Mouse (Mus musculus): Measurements from ENCODE around the gene Zdhhc17. TPM values are rescaled to one million over a fixed set of nuclear protein-coding genes. Genes with fewer than 3 reads are reported as not detected.

Gene Zdhhc17
- total and polyA plus RNA-seq, 3 experiments: 5.8 to 8.0 (median 7.3) TPM

DNA sequence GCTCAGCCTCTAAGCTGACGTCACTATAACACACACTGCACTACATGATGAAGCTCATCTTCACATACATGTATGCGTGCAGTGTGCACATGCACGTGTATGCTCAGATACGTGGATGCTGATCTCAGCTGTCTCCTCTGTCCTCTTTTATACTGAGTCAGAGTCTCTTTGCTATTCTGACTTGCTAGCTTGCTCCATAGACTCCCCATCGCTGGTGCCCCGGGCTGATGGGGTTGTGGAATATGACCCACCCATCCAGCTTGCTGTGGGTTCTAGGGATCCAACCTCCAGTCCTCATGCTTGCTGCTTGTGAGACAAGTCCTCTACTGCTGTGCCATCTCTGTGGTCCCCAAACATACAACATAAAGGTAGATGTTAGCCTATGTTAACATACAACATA, 51.1 kb downstream of the Zdhhc17 start:
- TF ChIP-seq RCOR1 (conservative IDR thresholded peaks at IDR 0.05; ENCODE audit: low read depth, low read length) (no peak), JUN (IDR thresholded peaks at IDR 0.05; ENCODE audit: insufficient read depth, low read depth, low read length) (no peak), BHLHE40 (IDR thresholded peaks at IDR 0.05; ENCODE audit: low read depth, low read length) (no peak), EP300 (IDR thresholded peaks at IDR 0.05; ENCODE audit: low read length) (no peak), KAT2A (IDR thresholded peaks at IDR 0.05; ENCODE audit: insufficient replicate concordance, low read length) (no peak), JUND (conservative IDR thresholded peaks at IDR 0.05; ENCODE audit: low read depth, low read length) (no peak), MYC (IDR thresholded peaks at IDR 0.05; ENCODE audit: low read depth, low read length) (no peak), UBTF (IDR thresholded peaks at IDR 0.05; ENCODE audit: low read depth, low read length) (no peak), HCFC1 (IDR thresholded peaks at IDR 0.05; ENCODE audit: low read depth, low read length) (no peak), MEF2A (IDR thresholded peaks at IDR 0.05; ENCODE audit: borderline replicate concordance, low read depth, low read length) (no peak), POLR2A (IDR thresholded peaks at IDR 0.05; ENCODE audit: low read depth, low read length) (no peak), MAFK (IDR thresholded peaks at IDR 0.05; ENCODE audit: insufficient replicate concordance, low read length) (no peak), NRF1 (IDR thresholded peaks at IDR 0.05; ENCODE audit: low read depth, low read length) (no peak)
- in situ Hi-C loops (cut with MboI; ENCODE audit: low pct_ligation_motif_present, low pct_unique_long_range_greater_than_20kb, low sequenced_read_pairs): no loop called here

DNA sequence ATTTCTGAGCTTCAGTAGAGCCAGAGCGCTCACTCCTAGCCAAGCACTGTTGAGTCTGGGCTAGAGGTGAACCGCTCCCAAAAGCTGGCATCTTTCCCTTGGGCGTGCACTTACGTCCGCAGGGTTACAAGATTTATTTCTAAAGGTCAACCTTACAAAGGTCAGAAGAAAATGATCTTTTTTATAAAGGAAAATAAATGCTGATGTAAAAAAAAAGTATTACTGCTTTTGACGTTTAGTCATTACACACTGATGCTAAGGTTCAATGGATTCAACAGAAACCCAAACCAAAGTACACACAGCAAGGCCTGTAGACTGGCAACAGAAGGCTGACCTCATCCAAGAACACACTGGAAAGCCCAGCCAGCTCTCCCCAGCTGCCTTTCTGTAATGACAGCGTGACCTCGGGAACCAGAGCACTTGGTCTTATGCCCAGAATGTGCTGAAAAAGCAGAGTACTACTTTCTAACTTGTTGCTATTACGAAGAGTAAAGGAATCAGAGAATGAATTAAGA, 56.9 kb downstream of the Zdhhc17 start:
- Histone ChIP-seq H3K27me3 (replicated peaks) (no peaks in the 10 kb centered on the region), H3K79me2 (replicated peaks; ENCODE audit: control insufficient read depth, extremely low read depth, insufficient read depth, poor library complexity, severe bottlenecking) (no peaks in the 10 kb centered on the region), H3K4me1 (ENCODE audit: control insufficient read depth in 1 of 2, insufficient read depth in 2 of 2) (peaks cover 0 to 9% of the 10 kb centered on the region in 2 experiments; a peak in 1 of 4 replicates), H3K27ac (ENCODE audit: insufficient read depth, low read depth) (no peak overlapping the region), H3K9ac (ENCODE audit: insufficient read depth, low read depth) (no peak overlapping the region), H3K9me3 (replicated peaks; ENCODE audit: low read length) (no peaks in the 10 kb centered on the region), H3K4me2 (ENCODE audit: insufficient read depth, low read depth, poor library complexity, severe bottlenecking) (no peak overlapping the region), H3K36me3 (replicated peaks in 1 of 2; ENCODE audit: control insufficient read depth in 1 of 2, insufficient read depth in 1 of 2, low read length in 1 of 2) (peaks cover 7 to 45% of the 10 kb centered on the region in 2 experiments), H3K4me3 (replicated peaks in 1 of 3; ENCODE audit: low read depth in 2 of 3, low read length in 2 of 3, poor library complexity in 1 of 3) (no peak overlapping the region)
- no peak for DNase-seq (ENCODE audit: extremely low read depth)
- TF ChIP-seq UBTF (IDR thresholded peaks at IDR 0.05; ENCODE audit: low read depth, low read length): no peak
- TF ChIP-seq KAT2A (IDR thresholded peaks at IDR 0.05; ENCODE audit: insufficient replicate concordance, low read length): no peak
- no peak for TF ChIP-seq HCFC1 (IDR thresholded peaks at IDR 0.05; ENCODE audit: low read depth, low read length)
- TF ChIP-seq MXI1 (IDR thresholded peaks at IDR 0.05; ENCODE audit: low read depth, low read length): no peak
- no peak for TF ChIP-seq MAX (IDR thresholded peaks at IDR 0.05; ENCODE audit: low read length)
- TF ChIP-seq USF2 (conservative IDR thresholded peaks at IDR 0.05; ENCODE audit: low read depth, low read length): no peak
- no peak for TF ChIP-seq CHD2 (IDR thresholded peaks at IDR 0.05; ENCODE audit: low read length)
- TF ChIP-seq RAD21 (IDR thresholded peaks at IDR 0.05; ENCODE audit: low read depth, low read length): no peak
- no peak for TF ChIP-seq GABPA (IDR thresholded peaks at IDR 0.05; ENCODE audit: insufficient replicate concordance, low read depth, low read length)
- TF ChIP-seq MAFK (IDR thresholded peaks at IDR 0.05; ENCODE audit: insufficient replicate concordance, low read length): no peak
- no peak for TF ChIP-seq CHD1 (IDR thresholded peaks at IDR 0.05; ENCODE audit: low read depth, low read length)
- TF ChIP-seq NELFE (IDR thresholded peaks at IDR 0.05; ENCODE audit: low read depth, low read length): no peak
- TF ChIP-seq IRF4 (IDR thresholded peaks at IDR 0.05; ENCODE audit: low read depth, low read length): no peak
- no peak for TF ChIP-seq JUN (IDR thresholded peaks at IDR 0.05; ENCODE audit: insufficient read depth, low read depth, low read length)
- TF ChIP-seq NRF1 (IDR thresholded peaks at IDR 0.05; ENCODE audit: low read depth, low read length): no peak
- TF ChIP-seq MEF2A (IDR thresholded peaks at IDR 0.05; ENCODE audit: borderline replicate concordance, low read depth, low read length): no peak
- TF ChIP-seq ETS1 (conservative IDR thresholded peaks at IDR 0.05; ENCODE audit: low read depth, low read length): no peak
- TF ChIP-seq POLR2A (IDR thresholded peaks at IDR 0.05; ENCODE audit: low read depth, low read length): no peak
- TF ChIP-seq ZMIZ1 (IDR thresholded peaks at IDR 0.05; ENCODE audit: low read depth, low read length): no peak
- no peak for TF ChIP-seq CTCF (conservative IDR thresholded peaks at IDR 0.05 in 1 of 2, IDR thresholded peaks at IDR 0.05 in 1 of 2; ENCODE audit: low read depth in 2 of 2, low read length in 2 of 2)
- dilution Hi-C loops (cut with MboI; ENCODE audit: extremely low pct_ligation_motif_present, extremely low pct_unique_long_range_greater_than_20kb, low sequenced_read_pairs) (no loop called here), in situ Hi-C loops (cut with MboI; ENCODE audit: low pct_ligation_motif_present, low pct_unique_long_range_greater_than_20kb, low sequenced_read_pairs) (no loop called here)

More for the DNA sequence above, 51.1 kb downstream of the Zdhhc17 start:
- H3K4me3 ChIP-seq (replicated peaks in 1 of 3; ENCODE audit: low read depth in 2 of 3, low read length in 2 of 3, poor library complexity in 1 of 3): no peak overlapping the region
- H3K36me3 ChIP-seq (replicated peaks in 1 of 2; ENCODE audit: control insufficient read depth in 1 of 2, insufficient read depth in 1 of 2, low read length in 1 of 2): peaks cover 18 to 45% of the 10 kb centered on the region in 2 experiments
- no peaks in the 10 kb centered on the region for H3K27me3 ChIP-seq (replicated peaks)
- H3K4me1 ChIP-seq (ENCODE audit: control insufficient read depth in 1 of 2, insufficient read depth in 2 of 2): peaks cover 0 to 8% of the 10 kb centered on the region in 2 experiments; a peak in 2 of 4 replicates
- no peaks in the 10 kb centered on the region for H3K79me2 ChIP-seq (replicated peaks; ENCODE audit: control insufficient read depth, extremely low read depth, insufficient read depth, poor library complexity, severe bottlenecking)
- dilution Hi-C loops (cut with MboI; ENCODE audit: extremely low pct_ligation_motif_present, extremely low pct_unique_long_range_greater_than_20kb, low sequenced_read_pairs): no loop called here
- H3K9me3 ChIP-seq (replicated peaks; ENCODE audit: low read length): no peaks in the 10 kb centered on the region
- H3K9ac ChIP-seq (ENCODE audit: insufficient read depth, low read depth): no peak overlapping the region
- H3K27ac ChIP-seq (ENCODE audit: insufficient read depth, low read depth): no peak overlapping the region
- no peak for DNase-seq (ENCODE audit: extremely low read depth)
- H3K4me2 ChIP-seq (ENCODE audit: insufficient read depth, low read depth, poor library complexity, severe bottlenecking): no peak overlapping the region
